Comparison of ENCODE assay signal across 8 mouse cellular contexts in genomic region chr7:109021428-109021827, GRCm38 (mm10).
A peak's percentile ranks its signal among the peaks of the same experiment; 100 is the strongest.
DNase-seq lines count a peak whose midpoint lies in the region; ATAC-seq lines count a peak whose summit lies in the region.

No protein-coding gene starts in this region.

- H3K27me3 ChIP-seq in liver, embryonic 13.5 days, result no peaks in the 10 kb centered on the region
- no peaks in the 10 kb centered on the region for H3K27me3 ChIP-seq in neural tube, embryonic 12.5 days (replicated peaks)

- peak; percentile 63 for ATAC-seq in activated CD4-positive, CD25-positive, alpha-beta regulatory T cell, adult 4 months
- peak; percentile 38; the same call in 1 of the 2 replicates for ATAC-seq in liver, embryonic 13.5 days (ENCODE audit: low read depth)
- peak; percentile 32; the same call in 1 of the 2 replicates for ATAC-seq in neural tube, embryonic 12.5 days (ENCODE audit: low FRiP score, low read depth)

- DNase-seq in CD4-positive helper T cell, adult 2 months (ENCODE audit: low read depth, low spot score), result peak; percentile 39
- peak; percentile 82 to 86 for DNase-seq in cerebellum, postnatal 36 days
- DNase-seq in gastrocnemius, postnatal 10 days, result peak; percentile 59
- peak; percentile 73 for DNase-seq in kidney, adult 9 months
- DNase-seq in liver, embryonic 13.5 days, result peak; percentile 10
- DNase-seq in thymus, postnatal 14 days, result peak; percentile 45

- H3K36me3 ChIP-seq in liver, embryonic 13.5 days, result no peaks in the 10 kb centered on the region
- H3K36me3 ChIP-seq in neural tube, embryonic 12.5 days, result peaks cover 27% of the 10 kb centered on the region

- H3K9ac ChIP-seq in liver, embryonic 13.5 days, result no peak overlapping the region
- H3K9ac ChIP-seq in neural tube, embryonic 12.5 days, result no peak overlapping the region

- H3K4me3 ChIP-seq in liver, embryonic 13.5 days (replicated peaks), result no peak overlapping the region
- H3K4me3 ChIP-seq in neural tube, embryonic 12.5 days, result no peak overlapping the region

- H3K4me1 ChIP-seq in liver, embryonic 13.5 days (replicated peaks), result no peaks in the 10 kb centered on the region
- H3K4me1 ChIP-seq in neural tube, embryonic 12.5 days, result peaks cover 9% of the 10 kb centered on the region

- no peak overlapping the region for H3K27ac ChIP-seq in liver, embryonic 13.5 days
- no peak overlapping the region for H3K27ac ChIP-seq in neural tube, embryonic 12.5 days

- no peaks in the 10 kb centered on the region for H3K9me3 ChIP-seq in liver, embryonic 13.5 days (replicated peaks)
- H3K9me3 ChIP-seq in neural tube, embryonic 12.5 days, result no peaks in the 10 kb centered on the region

- WGBS in liver, embryonic 13.5 days (ENCODE audit: insufficient replicate concordance), result 13% methylated on average over 3 of the region's 3 CpGs
- 20% methylated on average over 3 of the region's 3 CpGs for WGBS in neural tube, embryonic 12.5 days

- no peak overlapping the region for H3K4me2 ChIP-seq in liver, embryonic 13.5 days
- no peak overlapping the region for H3K4me2 ChIP-seq in neural tube, embryonic 12.5 days (replicated peaks)

Comparison
In these comparisons a context has a peak if more than half of its experiments do, and no peak if none do; other contexts are left out.
1. DNase-seq: peak in every context shown above with its lines; median percentile 84 in cerebellum, postnatal 36 days; 73 in kidney, adult 9 months; 59 in gastrocnemius, postnatal 10 days; 45 in thymus, postnatal 14 days; 39 in CD4-positive helper T cell, adult 2 months; 10 in liver, embryonic 13.5 days.